Mouse (Mus musculus) embryonic fibroblast, embryonic 13.5 days (primary cell): ENCODE data around the gene Timm8a1.

ENCODE experiments used
- CTCF ChIP-seq: IDR thresholded peaks from 2 replicates; pipeline ENCODE4 v1.5.1; 2011; ENCODE audit warnings: mild to moderate bottlenecking, control low read depth, low read length, moderate library complexity, borderline replicate concordance; ENCODE audit not compliant: insufficient read depth
- POLR2A ChIP-seq: IDR thresholded peaks from 2 replicates; pipeline ENCODE4 v1.6.1; 2011; ENCODE audit warnings: low read depth, mild to moderate bottlenecking, control low read depth, low read length, moderate library complexity

DNA sequence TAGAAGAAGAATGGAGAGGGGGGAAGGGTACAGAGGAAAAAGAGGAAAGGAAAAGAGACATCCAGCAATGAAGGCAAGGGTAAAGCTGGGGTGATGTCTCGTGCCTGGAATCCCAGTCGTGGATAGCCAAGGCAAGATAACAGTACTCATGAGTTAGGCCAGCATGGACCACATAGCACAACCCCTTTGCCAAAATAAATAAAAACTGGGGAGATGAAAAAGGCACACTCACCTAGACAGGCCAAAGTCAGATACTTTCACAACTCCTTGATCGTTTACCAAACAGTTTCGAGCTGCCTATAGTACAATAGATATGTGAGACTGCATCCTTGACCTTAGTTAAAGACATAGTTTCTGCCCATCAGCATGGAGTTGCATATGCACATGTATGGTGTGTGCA, 5.7 kb upstream of the Timm8a1 start:
- TF ChIP-seq POLR2A (no peak), CTCF (no peak)
